Mouse (Mus musculus) layer of hippocampus, postnatal 10 days (tissue): ENCODE data around the gene Gfer. TPM values are rescaled to one million over a fixed set of nuclear protein-coding genes. Genes with fewer than 3 reads are reported as not detected.

Source experiments
- DNase-seq, 2 experiments: peaks; one replicate each; pipeline ENCODE4 v3.0.0; 2021; ENCODE audit warnings: low spot score in 2 of 2
- long read RNA-seq: library from polyadenylated mRNA; stranded (forward); transcript quantifications from one replicate; pipeline ENCODE4 v2.0.0, GENCODE M21; 2023
- total RNA-seq, 2 experiments: library from RNA; stranded (reverse); gene quantifications; 2 replicates each; pipeline ENCODE4 v1.2.3; 2021

The Gfer gene
- 10 to 100 TPM; 19.3 to 22.4 TPM for total RNA-seq
- long read RNA-seq, transcript Gfer-201 (3 exons, 1,776 nt), result major isoform, 11 of 21 reads
- long read RNA-seq, transcript Gfer-204 (4 exons, 1,177 nt), result minor isoform, 6 of 21 reads
- long read RNA-seq, partial matches to known transcripts, result 1 of 21 reads
- long read RNA-seq, other reads (novel, unspliced or antisense), result 1 of 21 reads

DNA sequence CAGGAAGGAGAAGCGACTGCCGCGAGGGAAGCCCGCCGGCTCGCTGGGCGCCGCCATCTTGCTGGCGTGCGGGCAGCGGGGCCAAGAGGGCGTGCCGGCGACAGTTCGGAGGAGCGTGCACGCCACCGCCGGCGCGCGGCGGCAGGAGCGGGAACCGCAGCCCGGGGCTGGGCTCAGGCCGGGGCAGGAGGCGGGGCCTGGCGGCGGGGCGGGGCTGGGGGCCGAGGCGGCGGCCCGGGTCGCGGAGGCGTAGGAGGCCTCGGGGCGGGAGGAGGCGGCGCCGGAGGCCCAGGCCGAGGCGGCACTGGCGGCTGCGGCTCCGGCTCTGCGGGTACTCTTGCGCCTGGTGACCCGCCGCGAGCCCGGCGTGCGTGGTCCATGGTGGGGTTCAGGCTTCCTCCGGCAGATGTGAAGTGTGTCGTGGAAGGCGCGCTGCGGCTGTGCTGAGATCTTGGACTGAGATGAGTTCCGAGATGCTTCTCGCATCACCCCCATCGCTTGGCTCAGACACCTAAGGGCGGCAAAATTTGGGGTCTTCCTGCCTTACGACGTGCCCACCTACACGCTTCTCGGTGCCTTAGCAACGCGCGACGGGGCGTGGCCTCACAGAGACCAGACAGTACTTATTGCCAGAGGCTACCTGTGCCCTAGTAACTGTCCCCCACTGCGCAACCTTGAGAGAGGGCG is at the start of gene Gfer, which contains the start of gene Noxo1:
Gene Gfer (minus strand): TSS at position 146 of the 687 bp plus-strand sequence.
Gene Noxo1 (plus strand): TSS at position 224 of the 687 bp plus-strand sequence.
- peak; percentile 80 to 87 for DNase-seq

DNA sequence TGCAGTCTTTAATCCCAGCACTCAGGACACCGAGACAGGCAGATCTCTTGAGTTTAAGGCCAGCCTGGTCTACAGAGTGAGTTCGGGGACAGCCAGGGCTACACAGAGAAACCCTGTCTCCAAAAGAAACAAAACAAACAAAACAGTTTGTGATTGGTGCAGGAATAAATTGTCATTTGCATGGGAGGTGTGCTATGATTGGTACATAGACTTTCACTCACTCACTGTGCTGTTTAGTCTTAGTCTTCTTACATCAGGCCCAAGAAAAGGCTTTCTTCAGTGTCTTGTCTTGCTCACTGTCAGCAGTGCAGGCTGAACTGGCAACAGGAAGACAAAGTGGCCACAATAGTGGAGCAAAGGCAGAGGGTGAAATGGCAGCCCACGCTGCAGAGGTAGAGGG is 48.4 kb upstream of the Gfer start:
- no peak for DNase-seq

DNA sequence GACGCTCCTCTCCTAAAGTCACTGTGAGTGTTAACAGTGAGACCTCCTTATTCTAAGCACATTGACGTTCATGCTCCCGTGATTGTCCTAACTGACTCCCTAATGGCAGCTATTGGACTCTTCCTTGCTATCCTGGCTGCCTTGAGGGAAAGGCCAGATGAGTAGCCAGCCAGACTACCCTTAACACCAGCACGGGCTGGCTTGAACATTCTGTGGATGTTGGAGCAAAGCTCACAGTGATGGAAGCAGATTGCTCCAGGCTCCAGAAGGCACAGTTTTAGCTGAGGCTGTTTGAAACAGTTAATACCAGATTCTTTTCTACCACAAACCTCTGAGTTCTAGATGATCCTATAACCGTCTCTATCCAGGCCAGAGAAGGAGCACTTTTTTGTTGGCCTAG is 47.9 kb upstream of the Gfer start:
- DNase-seq, result no peak

DNA sequence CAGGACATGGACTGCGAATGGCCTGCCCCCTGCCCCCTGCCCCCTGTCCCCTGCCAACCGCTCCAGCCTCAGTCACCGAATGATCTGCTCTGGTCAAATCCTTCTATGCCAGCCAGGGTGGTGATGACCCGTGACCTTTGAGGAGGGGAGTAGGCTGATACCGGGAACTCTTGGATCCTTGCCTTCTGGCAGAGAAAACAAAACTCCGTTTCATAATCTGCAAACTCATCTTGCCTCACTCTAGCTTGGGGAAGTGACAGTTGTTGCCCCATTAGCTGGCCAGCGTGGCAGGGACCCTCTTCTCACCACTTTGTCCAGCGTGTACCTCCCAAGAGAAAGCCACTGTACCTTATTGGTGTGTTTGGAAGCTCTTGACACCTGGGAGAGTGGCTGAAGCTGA is 46.4 kb upstream of the Gfer start:
- no peak for DNase-seq

DNA sequence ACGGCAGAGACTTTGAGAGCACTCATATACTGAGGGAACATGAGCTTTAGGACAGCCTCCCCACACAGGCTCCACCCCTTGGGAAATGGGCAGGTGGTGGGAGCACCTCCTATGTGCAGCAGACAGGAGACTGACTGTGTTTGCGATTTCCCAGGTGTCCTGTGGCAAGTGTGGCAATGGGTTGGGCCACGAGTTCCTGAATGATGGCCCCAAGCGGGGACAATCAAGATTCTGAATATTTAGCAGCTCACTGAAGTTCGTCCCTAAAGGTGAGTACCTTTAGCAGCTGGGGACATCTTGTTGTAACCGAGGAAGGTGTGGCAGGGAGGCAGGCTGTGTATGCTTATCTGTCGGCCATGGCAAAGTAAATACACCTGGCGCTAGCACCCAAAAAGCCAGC is 44.0 kb upstream of the Gfer start:
- no peak for DNase-seq

DNA sequence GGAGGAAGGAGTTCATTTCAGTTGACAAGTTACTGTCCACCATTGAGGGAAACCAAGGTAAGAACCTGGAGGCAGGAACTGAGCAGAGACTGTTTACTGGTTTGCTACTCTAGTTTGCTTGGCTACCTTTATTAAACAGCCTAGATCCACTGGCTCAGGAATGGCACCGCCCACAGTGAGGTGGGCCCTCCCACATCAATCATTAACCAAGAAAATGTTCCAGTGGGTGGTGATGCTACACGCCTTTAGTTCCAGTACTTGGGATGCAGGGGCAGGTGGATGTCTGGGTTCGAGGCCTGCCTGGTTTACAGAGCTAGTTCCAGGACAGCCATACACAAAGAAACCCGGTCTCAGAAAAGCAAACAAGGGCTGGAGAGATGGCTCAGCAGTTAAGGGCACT is 42.3 kb upstream of the Gfer start:
- no peak for DNase-seq

DNA sequence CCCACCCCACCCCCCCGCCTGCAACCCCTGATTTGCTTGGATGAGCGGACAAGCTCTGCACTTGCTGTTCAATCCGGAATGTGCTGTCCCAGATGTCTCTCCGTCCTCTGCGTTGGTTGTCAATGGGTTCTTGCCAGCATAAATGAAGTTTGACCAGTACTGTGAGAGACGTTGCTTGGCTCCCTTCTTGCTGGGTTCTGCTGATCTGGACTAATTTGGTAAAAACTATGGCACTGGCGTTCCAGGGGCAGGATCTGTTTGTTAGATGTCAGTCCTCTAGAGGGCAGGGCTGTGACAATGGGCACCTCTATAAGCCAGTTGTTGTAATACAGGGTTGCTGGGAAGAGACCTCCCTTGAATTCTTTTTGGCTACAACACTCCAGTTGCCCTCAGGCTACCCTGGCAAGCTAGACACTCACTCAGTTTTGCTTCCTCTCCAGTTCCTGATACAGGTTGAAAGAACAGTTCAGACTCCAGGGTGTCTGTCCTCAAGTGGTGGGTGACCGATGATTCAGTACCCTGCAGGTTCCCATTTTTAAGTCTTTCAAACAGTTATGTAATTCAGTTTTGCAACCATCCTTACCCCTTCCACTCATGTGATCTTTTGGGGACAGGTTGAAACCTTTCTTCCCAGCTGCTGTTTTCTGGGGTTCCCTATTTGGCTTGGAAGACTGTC is 41.3 kb upstream of the Gfer start:
- no peak for DNase-seq

DNA sequence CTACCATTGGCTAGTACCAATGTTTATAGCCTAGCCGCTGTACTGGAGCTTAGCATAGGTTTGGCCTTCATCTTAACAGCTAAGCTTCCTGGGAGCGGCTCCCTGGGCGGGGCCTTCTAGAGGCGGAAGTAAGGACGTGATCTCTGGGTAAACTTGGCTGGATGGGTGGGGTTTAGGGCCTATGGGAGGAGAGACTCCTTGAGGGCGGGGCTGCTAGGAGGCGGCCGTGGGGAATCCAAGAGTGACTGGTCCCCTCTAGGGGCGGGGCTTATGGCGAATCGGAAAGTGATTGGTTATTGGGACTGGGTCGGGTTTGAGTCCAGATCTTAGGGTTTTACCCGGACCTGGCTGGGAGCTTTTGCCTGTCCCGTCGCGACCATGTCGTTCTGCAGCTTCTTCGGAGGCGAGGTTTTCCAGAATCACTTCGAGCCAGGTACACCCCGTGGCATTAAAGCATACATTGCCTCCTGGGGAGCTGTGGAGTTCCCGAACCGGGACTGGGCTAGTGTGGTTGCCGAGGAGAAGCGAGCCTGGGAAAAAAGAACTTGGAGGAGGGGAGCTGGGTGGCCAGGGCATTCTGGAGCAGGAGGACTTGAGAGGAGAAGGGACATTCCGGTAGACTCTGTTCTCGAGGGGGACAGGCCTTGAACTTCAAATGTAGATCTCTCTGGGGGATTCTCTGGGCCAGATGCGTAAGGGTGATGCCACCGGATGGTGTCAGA is 40.5 kb upstream of the Gfer start, which contains the start of gene Msrb1:
Gene Msrb1 (plus strand): TSS at position 313 of the 722 bp plus-strand sequence.
- DNase-seq, result peak; percentile 86 to 91

DNA sequence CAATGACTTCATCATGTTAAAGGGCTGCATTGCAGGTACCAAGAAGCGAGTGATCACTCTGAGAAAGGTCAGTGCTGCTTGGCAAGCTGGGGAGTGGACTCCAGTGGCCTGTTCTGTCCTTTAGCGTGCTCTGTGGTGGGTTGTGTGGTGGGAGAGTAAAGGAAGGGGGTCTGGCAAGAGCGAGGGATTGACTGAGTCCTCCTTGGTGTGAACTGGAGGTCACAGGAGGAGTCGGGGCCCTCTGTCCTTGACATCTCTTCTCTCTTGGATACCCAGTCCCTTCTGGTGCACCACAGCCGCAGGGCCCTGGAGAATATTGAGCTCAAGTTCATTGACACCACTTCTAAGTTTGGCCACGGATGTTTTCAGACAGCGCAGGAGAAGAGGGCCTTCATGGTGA is 39.5 kb upstream of the Gfer start:
- no peak for DNase-seq

DNA sequence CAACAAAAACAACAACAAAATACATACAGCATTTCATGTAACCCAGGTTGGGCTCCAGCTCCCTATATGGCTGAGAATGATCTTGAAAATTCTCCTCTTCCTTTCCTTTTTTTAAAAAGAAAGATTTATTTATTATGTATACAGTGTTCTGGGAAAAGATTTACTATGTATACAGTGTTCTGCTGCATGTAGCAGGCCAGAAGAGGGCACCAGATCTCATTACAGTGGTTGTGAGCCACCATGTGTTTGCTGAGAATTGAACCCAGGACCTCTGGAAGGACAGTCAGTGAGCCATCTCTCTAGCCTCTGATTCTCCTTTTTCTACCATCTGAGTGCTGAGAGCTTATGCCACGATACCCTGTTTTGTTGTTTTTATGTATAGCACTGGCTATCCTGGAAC is 38.6 kb upstream of the Gfer start:
- DNase-seq, result no peak

DNA sequence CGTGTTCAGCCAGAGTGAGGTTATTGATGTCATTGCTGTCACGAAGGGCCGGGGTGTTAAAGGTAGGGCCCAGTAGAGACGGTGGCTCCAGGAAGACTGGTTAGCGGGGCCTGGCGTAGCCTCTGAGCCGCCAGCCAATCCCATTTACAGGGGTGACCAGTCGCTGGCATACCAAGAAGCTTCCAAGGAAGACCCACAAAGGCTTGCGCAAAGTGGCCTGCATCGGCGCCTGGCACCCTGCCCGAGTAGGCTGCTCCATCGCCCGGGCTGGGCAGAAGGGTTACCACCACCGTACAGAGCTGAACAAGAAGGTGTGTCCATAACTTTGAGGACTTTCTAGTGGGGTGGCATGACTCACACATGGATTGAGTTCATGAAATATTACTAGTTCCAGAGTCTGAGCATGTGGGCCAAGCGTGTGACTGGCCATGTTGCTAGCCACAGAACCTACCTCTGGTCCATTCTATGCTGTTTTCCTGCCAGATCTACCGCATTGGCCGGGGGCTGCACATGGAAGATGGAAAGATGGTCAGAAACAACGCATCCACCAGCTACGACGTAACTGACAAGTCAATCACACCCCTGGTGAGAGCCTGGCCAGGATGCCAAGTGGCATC is 37.6 kb upstream of the Gfer start:
- no peak for DNase-seq

DNA sequence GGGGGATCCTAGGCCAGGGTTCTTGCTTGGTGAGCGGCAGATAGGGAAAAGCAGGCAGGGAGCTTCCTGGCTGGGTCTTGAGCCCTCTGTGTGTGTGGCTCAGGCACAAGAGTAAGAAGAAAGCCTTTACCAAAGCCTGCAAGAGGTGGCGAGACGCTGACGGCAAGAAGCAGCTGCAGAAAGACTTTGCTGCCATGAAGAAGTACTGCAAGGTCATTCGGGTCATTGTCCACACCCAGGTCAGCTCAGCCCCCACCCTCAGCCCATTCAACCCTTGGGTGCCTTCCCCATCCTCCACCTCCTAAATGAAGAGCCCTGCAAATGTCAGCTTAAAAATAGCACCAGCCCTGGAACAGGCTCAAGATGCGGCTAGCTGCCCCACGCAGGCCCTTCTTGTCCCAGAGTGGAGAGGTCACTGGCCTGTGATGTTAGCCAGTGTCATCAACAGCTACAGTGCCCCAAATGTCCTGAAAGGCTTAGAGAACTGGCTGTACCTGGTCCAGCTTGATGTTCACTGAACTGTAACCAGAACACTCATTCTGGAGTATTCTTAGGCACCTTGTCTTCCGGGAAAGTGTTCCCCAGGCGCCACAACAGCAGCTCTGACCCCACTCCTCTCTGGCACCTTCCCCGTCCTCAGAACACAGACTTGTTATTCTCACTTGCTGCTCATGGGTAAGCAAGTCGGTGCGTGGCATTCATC is 36.4 kb upstream of the Gfer start:
- no peak for DNase-seq

DNA sequence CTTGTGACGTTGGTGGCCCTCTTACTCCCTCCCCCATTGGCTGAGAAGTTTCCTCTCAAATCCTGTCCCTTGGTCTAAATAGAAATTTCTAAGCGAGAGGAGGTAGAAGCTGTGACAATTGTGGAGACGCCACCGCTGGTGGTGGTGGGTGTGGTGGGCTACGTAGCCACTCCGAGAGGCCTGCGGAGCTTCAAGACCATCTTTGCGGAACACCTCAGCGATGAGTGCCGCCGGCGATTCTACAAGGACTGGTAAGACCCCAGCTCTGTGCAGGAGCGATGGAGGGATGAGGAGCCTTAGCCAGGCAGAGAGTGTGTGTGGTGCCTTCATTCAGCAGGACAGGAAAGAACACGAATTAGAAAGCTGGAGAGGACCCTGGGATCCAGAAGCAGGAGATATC is 34.8 kb upstream of the Gfer start:
- DNase-seq, result no peak

DNA sequence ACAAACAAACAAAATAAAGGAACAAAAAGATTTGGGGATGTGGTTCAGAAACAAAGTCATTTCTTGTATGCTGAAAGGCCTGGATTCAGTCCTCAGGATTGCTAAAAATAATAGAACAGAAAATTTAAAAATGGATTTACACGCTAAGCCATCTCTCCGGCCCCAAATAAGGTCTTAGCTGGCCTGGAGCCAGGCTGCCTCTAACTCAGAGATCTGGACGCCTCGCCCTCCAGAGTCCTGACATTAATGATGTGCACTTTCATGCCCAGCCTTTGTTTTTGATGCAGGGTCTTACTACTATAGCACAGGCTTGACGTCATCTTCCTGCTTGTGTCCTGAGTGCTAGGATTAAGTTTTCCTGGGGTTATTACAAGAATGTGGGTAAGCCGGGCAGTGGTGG is 33.1 kb upstream of the Gfer start:
- no peak for DNase-seq

DNA sequence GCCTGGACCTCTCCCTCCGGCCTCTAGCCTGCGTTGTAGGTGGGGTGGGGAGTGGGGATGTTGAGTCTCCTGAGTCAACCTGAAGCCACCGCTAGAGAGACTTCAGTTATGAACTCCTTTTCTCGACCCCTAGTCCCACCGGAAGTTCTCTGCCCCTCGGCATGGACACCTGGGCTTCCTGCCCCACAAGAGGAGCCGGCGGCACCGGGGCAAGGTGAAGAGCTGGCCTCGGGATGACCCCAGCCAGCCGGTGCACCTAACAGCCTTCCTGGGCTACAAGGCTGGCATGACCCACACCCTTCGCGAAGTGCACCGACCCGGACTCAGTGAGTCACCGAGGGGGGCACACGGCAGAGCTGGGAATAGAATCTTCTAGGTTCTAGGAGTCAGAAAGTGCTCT is 32.2 kb upstream of the Gfer start:
- DNase-seq, result no peak

DNA sequence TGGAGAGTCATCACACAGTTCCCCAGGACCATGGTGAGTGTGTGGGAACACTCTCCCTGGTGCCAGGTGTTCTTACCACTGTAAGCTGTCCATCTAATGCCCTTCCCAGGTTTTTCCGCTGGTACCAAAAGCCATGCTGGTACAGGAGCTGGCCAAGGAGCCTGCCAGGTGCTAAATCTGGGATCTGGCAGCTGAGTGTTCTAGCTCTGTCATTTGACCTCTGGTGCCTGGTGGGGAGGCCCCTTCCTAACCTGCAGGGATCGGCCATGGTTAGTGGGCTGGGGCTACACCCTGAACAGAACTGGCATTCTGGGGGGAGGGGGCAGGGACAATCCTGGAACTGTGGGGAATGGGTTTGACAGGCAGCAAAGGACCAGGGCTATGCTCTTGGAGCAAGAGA is 31.7 kb upstream of the Gfer start, which contains the start of gene Rpl3l:
Gene Rpl3l (plus strand): TSS at position 203 of the 400 bp plus-strand sequence.
- DNase-seq, result no peak

DNA sequence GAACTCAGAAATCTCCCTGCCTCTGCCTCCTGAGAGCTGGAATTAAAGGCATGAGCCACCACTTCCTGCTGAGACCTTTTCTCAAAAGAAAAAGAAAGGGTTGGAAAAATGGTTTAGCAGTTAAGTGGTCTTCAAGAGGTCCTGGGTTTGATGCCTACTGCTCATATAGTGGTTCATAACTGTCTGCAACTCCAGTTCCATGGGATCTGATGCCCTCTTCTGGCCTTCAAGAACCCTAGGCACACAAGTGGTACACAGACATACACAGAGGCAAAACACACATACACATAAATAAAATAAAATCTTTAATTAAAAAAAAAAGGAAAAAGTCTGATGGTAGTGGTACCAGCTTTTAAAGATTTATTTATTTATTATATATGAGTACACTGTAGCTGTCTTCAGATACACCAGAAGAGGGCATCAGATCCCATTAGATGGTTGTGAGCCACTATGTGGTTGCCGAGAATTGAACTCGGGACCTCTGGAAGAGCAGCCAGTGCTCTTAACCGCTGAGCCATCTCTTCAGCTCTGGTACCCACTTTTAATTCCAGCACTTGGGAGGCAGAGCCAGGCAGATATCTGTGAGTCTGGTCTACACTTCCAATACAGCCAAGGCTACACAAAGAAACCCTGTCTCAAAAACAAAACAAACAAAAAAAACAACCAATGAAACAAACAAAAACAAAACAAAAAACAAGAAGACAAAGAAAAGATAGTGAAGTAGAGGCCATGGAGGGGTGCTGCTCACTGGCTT is 29.9 kb upstream of the Gfer start:
- DNase-seq, result no peak

DNA sequence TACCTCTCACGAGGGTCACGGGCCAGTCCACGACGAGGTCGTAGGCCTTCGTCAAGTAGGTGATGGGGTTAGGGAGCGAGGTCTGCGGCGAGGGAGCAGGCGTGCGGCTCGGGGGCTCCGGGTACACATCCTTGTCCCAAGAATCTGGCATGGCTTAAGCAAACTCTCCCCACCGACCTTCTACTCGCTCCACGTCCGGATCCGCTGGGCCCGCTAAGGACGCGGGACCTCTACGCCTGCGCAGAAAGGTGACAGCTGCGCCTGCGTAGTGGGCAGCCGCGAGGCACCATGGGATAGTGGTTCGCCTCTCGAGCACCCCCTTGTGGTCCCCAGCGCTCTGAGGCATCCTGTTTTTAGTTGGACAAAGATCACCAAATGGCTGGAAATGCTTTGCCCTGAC is 28.2 kb upstream of the Gfer start, which contains the start of gene Ndufb10:
Gene Ndufb10 (minus strand): TSS at position 295 of the 400 bp plus-strand sequence.
- DNase-seq, result peak; percentile 98 to 99

DNA sequence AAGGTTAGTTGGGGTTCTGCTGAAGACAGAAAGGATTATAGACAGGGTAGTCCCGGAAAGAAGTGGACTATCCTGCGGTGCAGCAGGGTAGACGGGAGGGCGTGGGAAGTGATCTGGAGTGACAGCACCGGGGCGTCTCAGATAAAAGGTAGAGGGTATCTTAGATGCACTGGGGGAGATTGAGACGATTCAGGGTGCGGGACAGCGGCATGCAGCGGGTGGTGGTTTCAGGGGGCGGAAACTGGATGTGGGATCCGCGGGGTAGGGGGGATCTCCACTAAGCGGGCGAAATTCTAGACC is 27.9 kb upstream of the Gfer start:
- no peak for DNase-seq
